Comparison of ENCODE assay signal across 11 mouse cellular contexts in the genomic region with DNA sequence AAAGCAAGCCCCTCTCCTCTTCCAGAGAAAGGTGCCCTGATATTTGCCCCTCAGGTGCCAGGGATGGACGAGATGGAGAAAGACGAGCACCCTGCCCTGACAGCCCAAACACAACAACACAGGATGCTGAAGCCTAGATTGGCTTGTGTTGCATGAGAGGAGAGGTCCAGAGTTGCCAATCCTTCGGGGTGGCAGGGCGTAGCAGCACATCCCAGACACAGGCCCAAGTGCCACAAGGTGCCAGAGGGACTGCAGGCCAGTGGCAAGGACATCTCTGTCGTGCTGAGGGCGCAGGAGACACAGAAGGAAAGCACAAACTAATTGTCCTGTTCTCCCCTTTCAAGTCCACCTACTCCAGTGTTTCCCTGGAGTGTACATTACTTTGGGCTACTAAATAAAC. TPM values are rescaled to one million over a fixed set of nuclear protein-coding genes. Genes with fewer than 3 reads are reported as not detected.
DNase-seq lines count a peak whose midpoint lies in the region; ATAC-seq and TF ChIP-seq lines count a peak whose summit lies in the region.
"Had no signal": no experiment of that assay in that cellular context is flagged by ENCODE, and none has a peak within 500 bp of the region (broad histone marks: within the 10 kb centered on the region; RNA-seq: fewer than 3 reads in every experiment).

No protein-coding gene starts in this region.

- 0 out of 2 replicates have a peak overlapping the region, but pooled peaks have one; percentile 5 for H3K9ac ChIP-seq in lung, embryonic 16.5 days (ENCODE audit: low read length)
- H3K9ac ChIP-seq in forebrain, postnatal 0 days: no peak overlapping the region
- H3K9ac ChIP-seq in intestine, embryonic 15.5 days: no peak overlapping the region
- peak overlapping the region; percentile 9; the same call in 1 of the 2 replicates for H3K9ac ChIP-seq in stomach, embryonic 16.5 days (ENCODE audit: low read length)
- H3K9ac ChIP-seq: lung, embryonic 14.5 days had no signal

- WGBS in lung, embryonic 16.5 days: 73% methylated on average over 6 of the region's 6 CpGs
- WGBS in forebrain, postnatal 0 days: 43% methylated on average over 6 of the region's 6 CpGs
- 59% methylated on average over 6 of the region's 6 CpGs for WGBS in intestine, embryonic 15.5 days
- 69% methylated on average over 6 of the region's 6 CpGs for WGBS in stomach, embryonic 16.5 days

- no peak for ATAC-seq in lung, embryonic 16.5 days (ENCODE audit: low read depth)
- no peak for ATAC-seq in forebrain, postnatal 0 days
- ATAC-seq in intestine, embryonic 15.5 days: no peak
- ATAC-seq in stomach, embryonic 16.5 days (ENCODE audit: insufficient read depth, low FRiP score): no peak
- no peak for ATAC-seq in frontal cortex, adult (ENCODE audit: low TSS enrichment)

- 0 out of 2 replicates have a peak, but pooled peaks cover 2% of the 10 kb centered on the region for H3K36me3 ChIP-seq in lung, embryonic 16.5 days (ENCODE audit: control insufficient read depth, insufficient read depth, low read length)
- no peaks in the 10 kb centered on the region for H3K36me3 ChIP-seq in forebrain, postnatal 0 days (ENCODE audit: insufficient read depth)
- 0 out of 2 replicates have a peak, but pooled peaks cover 4% of the 10 kb centered on the region for H3K36me3 ChIP-seq in intestine, embryonic 15.5 days
- H3K36me3 ChIP-seq in stomach, embryonic 16.5 days (ENCODE audit: control insufficient read depth, insufficient read depth, low read length): no peaks in the 10 kb centered on the region

- no peak overlapping the region for H3K27ac ChIP-seq in lung, embryonic 16.5 days (ENCODE audit: low read length)
- H3K27ac ChIP-seq in forebrain, postnatal 0 days (ENCODE audit: low read depth, low read length): no peak overlapping the region
- H3K27ac ChIP-seq in intestine, embryonic 15.5 days: 0 out of 2 replicates have a peak overlapping the region, but pooled peaks have one; percentile 4
- H3K27ac ChIP-seq in stomach, embryonic 16.5 days (ENCODE audit: low read length): no peak overlapping the region

- TF ChIP-seq CTCF in forebrain, postnatal 0 days (IDR thresholded peaks at IDR 0.05; ENCODE audit: low read depth): no peak

- H3K4me1 ChIP-seq in lung, embryonic 16.5 days (replicated peaks; ENCODE audit: control insufficient read depth, insufficient read depth, low read length): peaks cover 63% of the 10 kb centered on the region
- peaks cover 49% of the 10 kb centered on the region for H3K4me1 ChIP-seq in forebrain, postnatal 0 days (ENCODE audit: insufficient read depth)
- H3K4me1 ChIP-seq in intestine, embryonic 15.5 days (replicated peaks): peaks cover 70% of the 10 kb centered on the region
- peaks cover 68% of the 10 kb centered on the region for H3K4me1 ChIP-seq in stomach, embryonic 16.5 days (ENCODE audit: control insufficient read depth, insufficient read depth, low read length)

- no peaks in the 10 kb centered on the region for H3K27me3 ChIP-seq in lung, embryonic 16.5 days (ENCODE audit: control insufficient read depth, insufficient read depth, low read depth, low read length)
- H3K27me3 ChIP-seq in forebrain, postnatal 0 days (ENCODE audit: insufficient read depth, low read length): no peaks in the 10 kb centered on the region
- H3K27me3 ChIP-seq in intestine, embryonic 15.5 days (replicated peaks): no peaks in the 10 kb centered on the region
- no peaks in the 10 kb centered on the region for H3K27me3 ChIP-seq in stomach, embryonic 16.5 days (ENCODE audit: control insufficient read depth, insufficient read depth, low read length)

- no peaks in the 10 kb centered on the region for H3K9me3 ChIP-seq in lung, embryonic 16.5 days (ENCODE audit: control insufficient read depth, low read length)
- no peaks in the 10 kb centered on the region for H3K9me3 ChIP-seq in forebrain, postnatal 0 days (ENCODE audit: low read length)
- H3K9me3 ChIP-seq in intestine, embryonic 15.5 days: no peaks in the 10 kb centered on the region
- H3K9me3 ChIP-seq in stomach, embryonic 16.5 days (replicated peaks; ENCODE audit: control insufficient read depth, low read length): no peaks in the 10 kb centered on the region

- no peak overlapping the region for H3K4me3 ChIP-seq in lung, embryonic 16.5 days (ENCODE audit: low read length)
- no peak overlapping the region for H3K4me3 ChIP-seq in forebrain, postnatal 0 days (ENCODE audit: low read depth, low read length)
- H3K4me3 ChIP-seq in intestine, embryonic 15.5 days (replicated peaks): no peak overlapping the region
- H3K4me3 ChIP-seq in stomach, embryonic 16.5 days (replicated peaks; ENCODE audit: low read length): no peak overlapping the region

- H3K4me2 ChIP-seq in lung, embryonic 16.5 days (ENCODE audit: low read depth, low read length): no peak overlapping the region
- peak overlapping the region; percentile 27 for H3K4me2 ChIP-seq in forebrain, postnatal 0 days (ENCODE audit: low read depth)
- H3K4me2 ChIP-seq in intestine, embryonic 15.5 days (replicated peaks): peak overlapping the region; percentile 39
- no peak overlapping the region for H3K4me2 ChIP-seq in stomach, embryonic 16.5 days (ENCODE audit: low read depth, low read length)

- DNase-seq in lung, postnatal 4 days: no peak
- no peak for DNase-seq in forebrain, postnatal 0 days
- no peak for DNase-seq in cerebellum, adult 9-10 months
- DNase-seq: gastrocnemius, postnatal 25 days; heart, postnatal 36 days; kidney, postnatal 14 days; lung, embryonic 14.5 days had no signal

RNA-seq across cellular contexts. Expression of gene Ski, which starts 8.2 kb away (rescaled TPM):
- 15.8 and 16.7 TPM in 2 replicates for polyA plus RNA-seq in lung, embryonic 16.5 days (2015; fragmentation: Nextera tagmentation; extraction: Ambion mirVana)
- total RNA-seq in forebrain, postnatal 0 days (2014; rRNA removed): 66.9 and 68.7 TPM in 2 replicates
- 11.7 and 12.2 TPM in 2 replicates for polyA plus RNA-seq in forebrain, postnatal 0 days (2015; fragmentation: Nextera tagmentation; extraction: Ambion mirVana)
- polyA plus RNA-seq in intestine, embryonic 15.5 days (2015; fragmentation: Nextera tagmentation; extraction: Ambion mirVana): 13.3 and 13.8 TPM in 2 replicates
- 17.7 and 17.9 TPM in 2 replicates for polyA plus RNA-seq in stomach, embryonic 16.5 days (2015; fragmentation: Nextera tagmentation; extraction: Ambion mirVana)

RNA-seq across cellular contexts. Expression of gene Faap20, which starts 35.4 kb away (rescaled TPM):
- polyA plus RNA-seq in lung, embryonic 16.5 days (2015; fragmentation: Nextera tagmentation; extraction: Ambion mirVana): 78.6 and 79.6 TPM in 2 replicates
- total RNA-seq in forebrain, postnatal 0 days (2014; rRNA removed): 48.7 and 51.8 TPM in 2 replicates
- 59.9 and 60.7 TPM in 2 replicates for polyA plus RNA-seq in forebrain, postnatal 0 days (2015; fragmentation: Nextera tagmentation; extraction: Ambion mirVana)
- 64.1 and 74.9 TPM in 2 replicates for polyA plus RNA-seq in intestine, embryonic 15.5 days (2015; fragmentation: Nextera tagmentation; extraction: Ambion mirVana)
- 58.4 and 60.1 TPM in 2 replicates for polyA plus RNA-seq in stomach, embryonic 16.5 days (2015; fragmentation: Nextera tagmentation; extraction: Ambion mirVana)

Comparison
In these comparisons a context has a peak if more than half of its experiments do, and no peak if none do; other contexts are left out.
1. H3K4me2 ChIP-seq: peak in forebrain, postnatal 0 days (single experiment) and intestine, embryonic 15.5 days (single experiment); none in lung, embryonic 16.5 days (single experiment) and stomach, embryonic 16.5 days (single experiment).
2. H3K9ac ChIP-seq: peak in lung, embryonic 16.5 days (single experiment) and stomach, embryonic 16.5 days (single experiment); none in forebrain, postnatal 0 days (single experiment) and intestine, embryonic 15.5 days (single experiment).